13 mouse cellular contexts compared by ENCODE assay signal in genomic region chr17:27637333-27637732, GRCm38 (mm10). TPM values are rescaled to one million over a fixed set of nuclear protein-coding genes. Genes with fewer than 3 reads are reported as not detected.
DNase-seq lines count a peak whose midpoint lies in the region; ATAC-seq and TF ChIP-seq lines count a peak whose summit lies in the region.
"Had no signal": no experiment of that assay in that cellular context is flagged by ENCODE, and none has a peak within 500 bp of the region (broad histone marks: within the 10 kb centered on the region; RNA-seq: fewer than 3 reads in every experiment).

No protein-coding gene starts in this region.

- 56% methylated on average over 9 of the region's 9 CpGs for WGBS in kidney, embryonic 15.5 days

- H3K27ac ChIP-seq in kidney, embryonic 15.5 days, result no peak overlapping the region

- peaks cover 40% of the 10 kb centered on the region for H3K4me1 ChIP-seq in kidney, embryonic 15.5 days
- H3K4me1 ChIP-seq in E14TG2a.4 (replicated peaks; ENCODE audit: low read depth, low read length), result peaks cover 52% of the 10 kb centered on the region

- no peak overlapping the region for H3K4me3 ChIP-seq in kidney, embryonic 15.5 days (replicated peaks)
- peak overlapping the region; percentile 14; the same call in 1 of the 2 replicates for H3K4me3 ChIP-seq in E14TG2a.4 (replicated peaks; ENCODE audit: low read length)
- H3K4me3 ChIP-seq: erythroblast, embryonic 14.5 days had no signal

- H3K9ac ChIP-seq in kidney, embryonic 15.5 days, result no peak overlapping the region

- intact Hi-C loops in heart, postnatal 25 days (cut with DNase I), result loop anchor here (5.0 kb wide), 1 partner anchor 435 kb away; the partner anchor contains the start of gene Lemd2

- no peak for ATAC-seq in kidney, embryonic 15.5 days (replicated peaks; ENCODE audit: low FRiP score)
- ATAC-seq: midbrain, embryonic 16.5 days had no signal

- H3K36me3 ChIP-seq in kidney, embryonic 15.5 days, result peaks cover 16% of the 10 kb centered on the region
- H3K36me3 ChIP-seq in E14TG2a.4 (ENCODE audit: insufficient read depth, low read length), result peaks cover 24% of the 10 kb centered on the region

- H3K9me3 ChIP-seq in kidney, embryonic 15.5 days (replicated peaks), result no peaks in the 10 kb centered on the region
- H3K9me3 ChIP-seq in E14TG2a.4 (ENCODE audit: low read length), result no peaks in the 10 kb centered on the region

- DNase-seq in heart, adult 11 months, result peak; percentile 90
- no peak for DNase-seq in heart, postnatal 25 days (ENCODE audit: low spot score)
- DNase-seq in kidney, postnatal 25 days, result peak; percentile 28 to 73
- DNase-seq in cerebellum, postnatal 25 days, result peak; percentile 47 to 64
- DNase-seq in urinary bladder, postnatal 14 days (ENCODE audit: low spot score), result no peak
- no peak for DNase-seq in lung, postnatal 36 days
- DNase-seq: layer of hippocampus, adult 9-11 months; lung, postnatal 4 days had no signal

- no peak for TF ChIP-seq CTCF in E14TG2a.4 (conservative IDR thresholded peaks at IDR 0.05; ENCODE audit: low read length)

- no peaks in the 10 kb centered on the region for H3K27me3 ChIP-seq in kidney, embryonic 15.5 days
- H3K27me3 ChIP-seq in E14TG2a.4 (ENCODE audit: insufficient read depth, low read length), result no peaks in the 10 kb centered on the region

- H3K4me2 ChIP-seq in kidney, embryonic 15.5 days, result no peak overlapping the region

RNA-seq across cellular contexts. Expression of gene Rps10, which starts 0.9 kb away (rescaled TPM):
- 100 to 1,000 TPM; 476 to 516 TPM for total RNA-seq in heart, postnatal 25 days (2021)
- polyA plus RNA-seq in kidney, embryonic 15.5 days (2015; fragmentation: Nextera tagmentation; extraction: Ambion mirVana), result 973 and 1,016 TPM in 2 replicates

RNA-seq across cellular contexts. Expression of gene RPS10-NUDT3, which starts 2.3 kb away (rescaled TPM):
- total RNA-seq in heart, postnatal 25 days (2021), result under 1 TPM in 1 of 2 experiments, not detected in 1; 0.94 TPM
- not detected in 2 replicates for polyA plus RNA-seq in kidney, embryonic 15.5 days (2015; fragmentation: Nextera tagmentation; extraction: Ambion mirVana)
- polyA plus RNA-seq: erythroblast, embryonic 14.5 days; limb, embryonic 11.5 days; midbrain, embryonic 16.5 days had no signal

RNA-seq across cellular contexts. Expression of gene Nudt3, which starts 14.0 kb away (rescaled TPM):
- 100 to 1,000 TPM; 343 TPM for total RNA-seq in heart, postnatal 25 days (2021)
- polyA plus RNA-seq in kidney, embryonic 15.5 days (2015; fragmentation: Nextera tagmentation; extraction: Ambion mirVana), result 75.2 and 81.5 TPM in 2 replicates

RNA-seq across cellular contexts. Expression of gene Pacsin1, which starts 18.0 kb away (rescaled TPM):
- total RNA-seq in heart, postnatal 25 days (2021), result under 1 TPM; 0.25 to 0.62 TPM
- 0.99 and 1.5 TPM in 2 replicates for polyA plus RNA-seq in kidney, embryonic 15.5 days (2015; fragmentation: Nextera tagmentation; extraction: Ambion mirVana)

Comparison
In these comparisons a context has a peak if more than half of its experiments do, and no peak if none do; other contexts are left out.
1. DNase-seq: peak in heart, adult 11 months (single experiment), kidney, postnatal 25 days (2 of 2) and cerebellum, postnatal 25 days (2 of 2); none in heart, postnatal 25 days (single experiment), urinary bladder, postnatal 14 days (single experiment) and lung, postnatal 36 days (single experiment).